Mouse (Mus musculus): ENCODE data around the gene Fgfr2.
"Not testable (repeated sequence)": the region's sequence is repeated elsewhere in the genome, so short reads cannot be mapped to it uniquely, and the experiment has no call there.

Fgfr2 gene

GRCm38 (mm10) chr7:133121080-133121607 is 2.0 kb downstream of the Fgfr2 start:
- in situ Hi-C loops (cut with MboI, MseI), result no loop called here

- in situ Hi-C loops (cut with MboI, MseI), result no loop called here
Observed at GRCm38 (mm10) chr7:133120221-133120751, 2.9 kb downstream of the Fgfr2 start.

- in situ Hi-C loops (cut with MboI, MseI), result no loop called here
Observed at GRCm38 (mm10) chr7:133117815-133118214, 5.3 kb downstream of the Fgfr2 start.

GRCm38 (mm10) chr7:133116542-133116941 is 6.6 kb downstream of the Fgfr2 start:
- in situ Hi-C loops (cut with MboI, MseI), result no loop called here

GRCm38 (mm10) chr7:133115886-133116285 is 7.3 kb downstream of the Fgfr2 start:
- in situ Hi-C loops (cut with MboI, MseI), result no loop called here

- in situ Hi-C loops (cut with MboI, MseI), result no loop called here
Observed at GRCm38 (mm10) chr7:133114847-133115470, 8.2 kb downstream of the Fgfr2 start.

GRCm38 (mm10) chr7:133113185-133113895 is 9.8 kb downstream of the Fgfr2 start:
- in situ Hi-C loops (cut with MboI, MseI), result no loop called here

GRCm38 (mm10) chr7:133112351-133112831 is 10.8 kb downstream of the Fgfr2 start:
- in situ Hi-C loops (cut with MboI, MseI), result no loop called here

- in situ Hi-C loops (cut with MboI, MseI), result no loop called here
Observed at GRCm38 (mm10) chr7:133109442-133109841, 13.7 kb downstream of the Fgfr2 start.

- in situ Hi-C loops (cut with MboI, MseI), result no loop called here
Observed at GRCm38 (mm10) chr7:133108695-133109094, 14.5 kb downstream of the Fgfr2 start.

GRCm38 (mm10) chr7:133102578-133102977 is 20.6 kb downstream of the Fgfr2 start:
- in situ Hi-C loops (cut with MboI, MseI), result no loop called here

- in situ Hi-C loops (cut with MboI, MseI), result no loop called here
Observed at GRCm38 (mm10) chr7:133101070-133101469, 22.1 kb downstream of the Fgfr2 start.

GRCm38 (mm10) chr7:133100178-133100577 is 23.0 kb downstream of the Fgfr2 start:
- in situ Hi-C loops (cut with MboI, MseI), result no loop called here

GRCm38 (mm10) chr7:133099266-133099665 is 23.9 kb downstream of the Fgfr2 start:
- in situ Hi-C loops (cut with MboI, MseI), result no loop called here

GRCm38 (mm10) chr7:133098118-133098793 is 24.9 kb downstream of the Fgfr2 start:
- in situ Hi-C loops (cut with MboI, MseI), result no loop called here

- in situ Hi-C loops (cut with MboI, MseI), result not testable (repeated sequence)
Observed at GRCm38 (mm10) chr7:133095610-133096009, 27.5 kb downstream of the Fgfr2 start.

GRCm38 (mm10) chr7:133094711-133095495 is 28.2 kb downstream of the Fgfr2 start:
- in situ Hi-C loops (cut with MboI, MseI), result no loop called here

GRCm38 (mm10) chr7:133094161-133094560 is 29.0 kb downstream of the Fgfr2 start:
- in situ Hi-C loops (cut with MboI, MseI), result no loop called here

- in situ Hi-C loops (cut with MboI, MseI), result no loop called here
Observed at GRCm38 (mm10) chr7:133093731-133094130, 29.4 kb downstream of the Fgfr2 start.

- in situ Hi-C loops (cut with MboI, MseI), result no loop called here
Observed at GRCm38 (mm10) chr7:133090641-133091040, 32.5 kb downstream of the Fgfr2 start.

GRCm38 (mm10) chr7:133089621-133090260 is 33.4 kb downstream of the Fgfr2 start:
- in situ Hi-C loops (cut with MboI, MseI), result no loop called here
